Mouse (Mus musculus) limb, embryonic 13.5 days (tissue): ENCODE measurements around the gene Cdk17. TPM values are rescaled to one million over a fixed set of nuclear protein-coding genes. Genes with fewer than 3 reads are reported as not detected.

ENCODE experiments used
- ATAC-seq: fragments of 200-750 bp; cut with Nextera tagmentation; 2 replicates; pipeline ENCODE4 v1.8.0; 2017; ENCODE audit warnings: low read depth, moderate number of reproducible peaks, moderate TSS enrichment; ENCODE audit not compliant: low FRiP score
- H3K27ac ChIP-seq: fragments of 300-500 bp; sonication (generic); 2 replicates; pipeline ENCODE4 v1.5.1; 2015; ENCODE audit warnings: inconsistent platforms, mild to moderate bottlenecking, moderate library complexity
- H3K27me3 ChIP-seq: fragments of 300-500 bp; sonication (generic); 2 replicates; pipeline ENCODE4 v1.6.1; 2015; ENCODE audit warnings: mild to moderate bottlenecking, inconsistent platforms
- H3K36me3 ChIP-seq: fragments of 300-500 bp; sonication (generic); 2 replicates; pipeline ENCODE4 v1.6.1; 2015; ENCODE audit warnings: inconsistent platforms, mild to moderate bottlenecking, moderate library complexity
- H3K4me1 ChIP-seq: fragments of 300-500 bp; sonication (generic); 2 replicates; pipeline ENCODE4 v1.6.1; 2015; ENCODE audit warnings: inconsistent platforms
- H3K4me2 ChIP-seq: fragments of 300-500 bp; sonication (generic); replicated peaks from 2 replicates; pipeline ENCODE4 v1.6.1; 2015; ENCODE audit warnings: inconsistent platforms, mild to moderate bottlenecking, moderate library complexity
- H3K4me3 ChIP-seq: fragments of 300-500 bp; sonication (generic); 2 replicates; pipeline ENCODE4 v1.5.1; 2015; ENCODE audit warnings: moderate library complexity, mild to moderate bottlenecking, inconsistent platforms
- H3K9ac ChIP-seq: fragments of 300-500 bp; sonication (generic); 2 replicates; pipeline ENCODE4 v1.6.1; 2015; ENCODE audit warnings: mild to moderate bottlenecking, inconsistent platforms
- H3K9me3 ChIP-seq: fragments of 300-500 bp; sonication (generic); 2 replicates; pipeline ENCODE4 v1.6.1; 2016; ENCODE audit warnings: inconsistent platforms
- WGBS: fragments of 180-500 bp; shearing (Covaris S2); methylation state at CpG from one replicate; pipeline ENCODE4 v1.1.7; 2015; 5-methylcytosine and 5-hydroxymethylcytosine counted together
- polyA plus RNA-seq: library from polyadenylated mRNA; unstranded; fragments of >200 nt; fragmentation: Nextera tagmentation; extraction: Ambion mirVana; gene quantifications from 2 replicates; pipeline ENCODE4 v1.2.1, GENCODE M21; 2015

Gene Cdk17
- polyA plus RNA-seq, 1 experiment from 2014 or later: 16.6 TPM

DNA sequence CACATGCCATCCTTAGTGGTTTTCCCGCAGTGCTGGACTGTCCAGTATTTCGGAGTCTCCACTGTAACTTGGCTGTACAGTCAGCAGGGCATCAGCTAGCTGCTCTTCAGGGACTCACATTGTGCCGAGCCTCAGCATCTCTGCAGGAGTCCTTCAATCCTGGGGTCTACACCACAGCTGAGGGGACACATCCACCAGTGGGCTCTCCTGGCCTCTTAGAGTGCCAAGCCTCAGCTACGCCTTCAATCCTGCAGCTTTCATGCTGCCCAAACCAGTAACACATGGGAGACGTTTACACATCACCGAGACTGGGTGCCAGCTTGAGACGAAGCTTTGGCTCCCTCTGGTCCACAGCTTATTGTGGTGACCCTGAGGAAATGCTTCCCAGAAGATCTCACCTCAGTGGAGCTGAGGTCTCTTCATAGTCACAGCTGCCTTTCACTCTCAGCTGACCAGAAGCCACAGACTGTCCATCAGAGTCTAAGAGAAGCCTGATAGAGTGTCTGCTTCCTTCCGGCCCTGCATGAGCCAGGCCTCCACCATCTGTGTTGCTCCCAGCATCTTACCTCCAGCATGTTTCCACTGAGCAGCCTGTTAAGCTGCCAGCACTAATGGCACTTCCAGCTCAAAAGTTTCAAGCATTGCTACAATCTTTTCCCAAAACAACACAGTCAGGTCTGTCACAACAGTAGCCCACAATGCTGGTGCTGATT, 54.5 kb downstream of the Cdk17 start:
- peaks cover 3% of the 10 kb centered on the region; the same call in 1 of the 2 replicates for H3K9me3 ChIP-seq
- H3K27me3 ChIP-seq: no peaks in the 10 kb centered on the region
- no peak overlapping the region for H3K27ac ChIP-seq
- H3K9ac ChIP-seq: no peak overlapping the region
- peaks cover 61% of the 10 kb centered on the region for H3K36me3 ChIP-seq
- ATAC-seq: no peak
- H3K4me3 ChIP-seq: no peak overlapping the region
- WGBS: 86% methylated on average over 8 of the region's 8 CpGs
- 0 out of 2 replicates have a peak, but pooled peaks cover 8% of the 10 kb centered on the region for H3K4me1 ChIP-seq
- no peak overlapping the region for H3K4me2 ChIP-seq

- no peak overlapping the region for H3K9ac ChIP-seq
- no peaks in the 10 kb centered on the region for H3K9me3 ChIP-seq
- H3K4me1 ChIP-seq: peaks cover 10% of the 10 kb centered on the region
- H3K27me3 ChIP-seq: no peaks in the 10 kb centered on the region
- 66% methylated on average over 6 of the region's 6 CpGs for WGBS
- no peak overlapping the region for H3K27ac ChIP-seq
- ATAC-seq: no peak
- H3K4me3 ChIP-seq: no peak overlapping the region
- no peak overlapping the region for H3K4me2 ChIP-seq
- peaks cover 23% of the 10 kb centered on the region for H3K36me3 ChIP-seq
These were observed 65.1 kb downstream of the Cdk17 start for GRCm38 (mm10) chr10:93225751-93226150.

GRCm38 (mm10) chr10:93227921-93228320, 67.2 kb downstream of the Cdk17 start:
- H3K4me3 ChIP-seq: no peak overlapping the region
- H3K27me3 ChIP-seq: no peaks in the 10 kb centered on the region
- H3K36me3 ChIP-seq: peaks cover 34% of the 10 kb centered on the region
- H3K9ac ChIP-seq: no peak overlapping the region
- H3K9me3 ChIP-seq: no peaks in the 10 kb centered on the region
- 75% methylated on average over 8 of the region's 8 CpGs for WGBS
- ATAC-seq: no peak
- no peak overlapping the region for H3K27ac ChIP-seq
- H3K4me1 ChIP-seq: peaks cover 10% of the 10 kb centered on the region
- no peak overlapping the region for H3K4me2 ChIP-seq

DNA sequence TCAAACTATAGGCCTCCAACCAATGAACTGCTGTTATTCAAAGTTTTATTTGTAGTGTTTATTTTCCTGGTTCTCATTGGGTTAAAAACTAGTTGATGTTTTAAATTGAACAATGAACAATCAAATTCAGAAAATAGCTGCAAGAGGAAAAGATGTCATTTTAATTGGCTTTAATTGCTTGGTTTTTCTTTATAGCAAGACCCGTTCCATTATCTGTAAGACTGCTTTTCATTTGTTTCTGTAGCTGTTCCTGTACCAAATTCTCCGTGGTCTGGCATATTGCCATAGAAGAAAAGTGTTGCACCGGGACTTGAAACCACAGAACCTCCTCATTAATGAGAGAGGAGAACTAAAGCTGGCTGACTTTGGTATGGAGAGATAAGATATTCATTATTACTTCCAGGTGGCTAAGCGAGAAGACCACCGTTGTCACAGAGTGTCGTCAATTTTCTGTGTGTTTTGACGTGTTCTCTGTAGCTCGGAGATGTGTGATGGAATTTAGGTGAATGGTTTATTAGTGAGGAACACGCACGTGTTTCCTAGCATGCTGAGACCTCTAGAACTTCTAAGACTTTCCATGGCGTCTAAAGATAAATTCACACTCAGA, 67.8 kb downstream of the Cdk17 start:
- Histone ChIP-seq H3K27me3 (no peaks in the 10 kb centered on the region), H3K4me2 (no peak overlapping the region), H3K36me3 (peaks cover 39% of the 10 kb centered on the region), H3K4me3 (no peak overlapping the region), H3K4me1 (peaks cover 10% of the 10 kb centered on the region), H3K9me3 (no peaks in the 10 kb centered on the region), H3K27ac (no peak overlapping the region), H3K9ac (no peak overlapping the region)
- ATAC-seq: no peak
- 69% methylated on average over 11 of the region's 11 CpGs for WGBS

GRCm38 (mm10) chr10:93231490-93231889, 70.8 kb downstream of the Cdk17 start:
- Histone ChIP-seq H3K36me3 (peaks cover 47% of the 10 kb centered on the region), H3K9me3 (no peaks in the 10 kb centered on the region), H3K27ac (no peak overlapping the region), H3K4me1 (peaks cover 5% of the 10 kb centered on the region), H3K4me3 (no peak overlapping the region), H3K27me3 (no peaks in the 10 kb centered on the region), H3K9ac (no peak overlapping the region), H3K4me2 (no peak overlapping the region)
- 90% methylated on average over 4 of the region's 4 CpGs for WGBS
- no peak for ATAC-seq

DNA sequence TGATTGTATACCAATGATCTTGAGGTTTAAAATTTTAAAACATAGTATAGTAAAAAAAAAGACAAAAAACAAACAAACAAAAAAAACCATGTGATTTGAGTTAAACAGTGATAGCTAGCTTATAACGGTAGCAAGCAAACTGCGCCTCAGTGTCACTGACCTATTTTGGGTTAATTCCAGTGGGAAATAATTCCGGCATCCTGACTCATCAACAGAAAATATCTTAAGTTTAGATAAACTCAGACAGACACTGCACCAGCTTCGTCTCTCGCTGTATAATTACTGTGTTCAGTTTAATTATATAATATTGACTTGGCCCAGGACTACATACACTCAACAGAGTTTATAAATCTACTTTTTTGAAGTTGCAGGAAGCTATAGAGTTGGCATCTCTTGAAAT, 71.2 kb downstream of the Cdk17 start:
- no peak for ATAC-seq
- WGBS: 92% methylated on average over 5 of the region's 5 CpGs
- Histone ChIP-seq H3K9me3 (no peaks in the 10 kb centered on the region), H3K36me3 (peaks cover 45% of the 10 kb centered on the region), H3K4me1 (peaks cover 5% of the 10 kb centered on the region), H3K27me3 (no peaks in the 10 kb centered on the region), H3K4me2 (no peak overlapping the region), H3K4me3 (no peak overlapping the region), H3K27ac (no peak overlapping the region), H3K9ac (no peak overlapping the region)

- H3K4me1 ChIP-seq: no peaks in the 10 kb centered on the region
- H3K9ac ChIP-seq: no peak overlapping the region
- peaks cover 55% of the 10 kb centered on the region for H3K36me3 ChIP-seq
- WGBS: 83% methylated on average over 6 of the region's 6 CpGs
- H3K9me3 ChIP-seq: no peaks in the 10 kb centered on the region
- no peak overlapping the region for H3K27ac ChIP-seq
- no peak for ATAC-seq
- H3K27me3 ChIP-seq: no peaks in the 10 kb centered on the region
- H3K4me3 ChIP-seq: no peak overlapping the region
- no peak overlapping the region for H3K4me2 ChIP-seq
These were observed 73.1 kb downstream of the Cdk17 start for GRCm38 (mm10) chr10:93233665-93234194.

GRCm38 (mm10) chr10:93234692-93235091, 74.0 kb downstream of the Cdk17 start:
- H3K4me3 ChIP-seq: no peak overlapping the region
- no peak overlapping the region for H3K27ac ChIP-seq
- H3K9me3 ChIP-seq: no peaks in the 10 kb centered on the region
- H3K9ac ChIP-seq: no peak overlapping the region
- H3K4me2 ChIP-seq: no peak overlapping the region
- WGBS: 90% methylated on average over 9 of the region's 9 CpGs
- peaks cover 63% of the 10 kb centered on the region for H3K36me3 ChIP-seq
- H3K4me1 ChIP-seq: no peaks in the 10 kb centered on the region
- H3K27me3 ChIP-seq: no peaks in the 10 kb centered on the region
- ATAC-seq: no peak

DNA sequence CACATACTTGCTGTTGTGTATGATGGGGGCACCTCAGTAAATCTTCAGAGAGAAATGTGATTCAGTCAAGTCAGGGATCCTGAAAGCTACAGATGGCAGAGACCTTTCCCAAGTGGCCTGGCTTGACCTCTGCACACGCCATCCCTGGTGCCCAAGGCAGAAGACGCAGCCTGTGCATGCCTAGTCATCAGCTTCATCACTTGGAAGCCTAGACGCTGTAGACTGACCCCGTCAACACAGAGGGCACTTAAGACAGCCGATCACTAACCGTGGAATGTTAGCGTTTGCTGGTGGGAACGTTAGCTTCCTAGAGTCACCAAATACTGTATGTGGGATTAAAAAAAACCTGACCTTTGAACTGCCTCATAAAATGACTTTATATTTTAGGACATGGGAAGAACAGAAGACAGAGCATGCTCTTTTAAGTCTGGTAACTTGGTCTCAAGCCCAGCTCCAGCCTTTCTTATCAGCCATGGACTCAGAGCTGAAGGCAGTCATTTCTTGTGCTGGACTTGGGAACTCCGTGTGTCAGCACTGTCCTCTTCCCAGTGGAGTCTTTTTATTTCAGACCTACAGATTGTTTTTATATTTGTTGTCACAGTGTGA, 78.6 kb downstream of the Cdk17 start:
- H3K4me2 ChIP-seq: no peak overlapping the region
- H3K36me3 ChIP-seq: peaks cover 59% of the 10 kb centered on the region
- H3K4me3 ChIP-seq: no peak overlapping the region
- WGBS: 79% methylated on average over 9 of the region's 9 CpGs
- H3K9ac ChIP-seq: no peak overlapping the region
- no peak overlapping the region for H3K27ac ChIP-seq
- no peaks in the 10 kb centered on the region for H3K27me3 ChIP-seq
- peaks cover 2% of the 10 kb centered on the region for H3K4me1 ChIP-seq
- ATAC-seq: no peak
- H3K9me3 ChIP-seq: no peaks in the 10 kb centered on the region

- H3K9me3 ChIP-seq: no peaks in the 10 kb centered on the region
- no peak overlapping the region for H3K27ac ChIP-seq
- H3K4me2 ChIP-seq: no peak overlapping the region
- ATAC-seq: no peak
- no peak overlapping the region for H3K9ac ChIP-seq
- WGBS: 33% methylated on average over 3 of the region's 3 CpGs
- H3K27me3 ChIP-seq: no peaks in the 10 kb centered on the region
- H3K4me3 ChIP-seq: no peak overlapping the region
- H3K36me3 ChIP-seq: peaks cover 44% of the 10 kb centered on the region
- H3K4me1 ChIP-seq: peaks cover 16% of the 10 kb centered on the region
These were observed 81.5 kb downstream of the Cdk17 start for GRCm38 (mm10) chr10:93242208-93242607.

DNA sequence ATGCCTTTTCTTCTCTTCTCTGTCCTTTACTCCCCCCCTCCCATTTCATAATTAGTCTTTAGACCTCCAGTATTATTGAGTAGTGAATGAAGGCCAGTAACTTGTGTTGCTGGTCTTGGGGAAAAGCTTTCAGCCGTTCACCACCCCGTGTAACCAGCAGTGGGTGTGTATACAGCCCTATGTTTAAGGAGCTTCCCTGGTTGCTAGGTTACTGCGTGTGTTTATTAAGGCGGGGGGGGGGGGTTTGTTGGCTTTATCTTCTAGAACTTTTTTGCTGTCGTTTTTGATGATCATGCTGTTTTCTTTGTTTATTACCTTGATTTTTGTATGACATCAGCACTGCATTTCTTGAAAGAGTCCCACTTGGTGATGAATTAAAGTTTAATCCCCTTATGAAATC, 82.2 kb downstream of the Cdk17 start:
- H3K9me3 ChIP-seq: no peaks in the 10 kb centered on the region
- 10% methylated on average over 5 of the region's 5 CpGs for WGBS
- H3K9ac ChIP-seq: no peak overlapping the region
- no peaks in the 10 kb centered on the region for H3K27me3 ChIP-seq
- peaks cover 23% of the 10 kb centered on the region for H3K4me1 ChIP-seq
- peaks cover 46% of the 10 kb centered on the region for H3K36me3 ChIP-seq
- no peak overlapping the region for H3K27ac ChIP-seq
- no peak for ATAC-seq
- H3K4me3 ChIP-seq: no peak overlapping the region
- no peak overlapping the region for H3K4me2 ChIP-seq

GRCm38 (mm10) chr10:93244209-93244705, 83.6 kb downstream of the Cdk17 start:
- H3K36me3 ChIP-seq: peaks cover 43% of the 10 kb centered on the region
- H3K4me1 ChIP-seq: peaks cover 33% of the 10 kb centered on the region
- H3K9ac ChIP-seq: no peak overlapping the region
- H3K4me3 ChIP-seq: no peak overlapping the region
- peak overlapping the region; percentile 22; the same call in 1 of the 2 replicates for H3K27ac ChIP-seq
- no peak overlapping the region for H3K4me2 ChIP-seq
- H3K9me3 ChIP-seq: no peaks in the 10 kb centered on the region
- no peaks in the 10 kb centered on the region for H3K27me3 ChIP-seq
- ATAC-seq: no peak
- 74% methylated on average over 10 of the region's 10 CpGs for WGBS
